Mouse (Mus musculus) brain, embryonic 14.5 days (tissue): ENCODE measurements at regions not wholly inside any gene's neighbourhood (a gene's known extent, or its start where the extent isn't known, plus 50 kb on each side); places are given as distances from the start of the nearest gene placed in this dataset.

Experiments
- CTCF ChIP-seq: fragments of 200-500 bp; IDR thresholded peaks from 2 replicates; pipeline ENCODE4 v1.5.1; 2012; ENCODE audit warnings: inconsistent platforms, mild to moderate bottlenecking, moderate library complexity, borderline replicate concordance; ENCODE audit not compliant: insufficient read depth, insufficient read length; ENCODE audit errors: extremely low read depth
- POLR2A ChIP-seq: fragments of 200-500 bp; IDR thresholded peaks from 2 replicates; pipeline ENCODE4 v1.6.1; 2012; ENCODE audit warnings: mild to moderate bottlenecking, inconsistent platforms, borderline replicate concordance; ENCODE audit not compliant: poor library complexity, insufficient read depth, insufficient read length, severe bottlenecking; ENCODE audit errors: extremely low read depth

GRCm38 (mm10) chr10:17659575-17659974, 63.4 kb upstream of the Cited2 start:
- TF ChIP-seq POLR2A (no peak), CTCF (no peak)
